Mouse (Mus musculus): Measurements from ENCODE around the gene Tspear. TPM values are rescaled to one million over a fixed set of nuclear protein-coding genes. Genes with fewer than 3 reads are reported as not detected.

The Tspear gene
- polyA plus RNA-seq, 1 experiment from 2014 or later: 1.5 TPM

GRCm38 (mm10) chr10:77912605-77913004 lies 226.2 kb downstream of the Tspear start:
- H3K27ac ChIP-seq (ENCODE audit: low read depth, low read length): no peak overlapping the region
- H3K9me3 ChIP-seq (ENCODE audit: control insufficient read depth, low read length): no peaks in the 10 kb centered on the region
- H3K4me1 ChIP-seq (ENCODE audit: control insufficient read depth, insufficient read depth, low read length): no peaks in the 10 kb centered on the region
- 74% methylated on average over 7 of the region's 7 CpGs for WGBS
- H3K27me3 ChIP-seq (ENCODE audit: control insufficient read depth, insufficient read depth, low read length): no peaks in the 10 kb centered on the region
- H3K9ac ChIP-seq (replicated peaks; ENCODE audit: low read depth, low read length): no peak overlapping the region
- ATAC-seq (ENCODE audit: low read depth): no peak
- H3K36me3 ChIP-seq (ENCODE audit: control insufficient read depth, insufficient read depth, low read length): no peaks in the 10 kb centered on the region
- no peak overlapping the region for H3K4me2 ChIP-seq (ENCODE audit: low read depth, low read length)
- no peak overlapping the region for H3K4me3 ChIP-seq (ENCODE audit: low read depth, low read length)

- H3K27me3 ChIP-seq (ENCODE audit: control insufficient read depth, insufficient read depth, low read length): no peaks in the 10 kb centered on the region
- no peaks in the 10 kb centered on the region for H3K4me1 ChIP-seq (ENCODE audit: control insufficient read depth, insufficient read depth, low read length)
- WGBS: 83% methylated on average over 4 of the region's 4 CpGs
- no peaks in the 10 kb centered on the region for H3K36me3 ChIP-seq (ENCODE audit: control insufficient read depth, insufficient read depth, low read length)
- H3K27ac ChIP-seq (ENCODE audit: low read depth, low read length): no peak overlapping the region
- no peak for ATAC-seq (ENCODE audit: low read depth)
- H3K4me2 ChIP-seq (ENCODE audit: low read depth, low read length): no peak overlapping the region
- no peak overlapping the region for H3K4me3 ChIP-seq (ENCODE audit: low read depth, low read length)
- no peak overlapping the region for H3K9ac ChIP-seq (replicated peaks; ENCODE audit: low read depth, low read length)
- H3K9me3 ChIP-seq (ENCODE audit: control insufficient read depth, low read length): no peaks in the 10 kb centered on the region
These were observed 226.9 kb downstream of the Tspear start for GRCm38 (mm10) chr10:77913292-77913691.

- Histone ChIP-seq H3K27me3 (ENCODE audit: control insufficient read depth, insufficient read depth, low read length) (no peaks in the 10 kb centered on the region), H3K4me1 (ENCODE audit: control insufficient read depth, insufficient read depth, low read length) (no peaks in the 10 kb centered on the region), H3K27ac (ENCODE audit: low read depth, low read length) (no peak overlapping the region), H3K36me3 (ENCODE audit: control insufficient read depth, insufficient read depth, low read length) (no peaks in the 10 kb centered on the region), H3K4me2 (ENCODE audit: low read depth, low read length) (no peak overlapping the region), H3K4me3 (ENCODE audit: low read depth, low read length) (no peak overlapping the region), H3K9me3 (ENCODE audit: control insufficient read depth, low read length) (no peaks in the 10 kb centered on the region), H3K9ac (replicated peaks; ENCODE audit: low read depth, low read length) (no peak overlapping the region)
- no peak for ATAC-seq (ENCODE audit: low read depth)
- 60% methylated on average over 8 of the region's 8 CpGs for WGBS
These were observed 230.4 kb downstream of the Tspear start for GRCm38 (mm10) chr10:77916636-77917335.

GRCm38 (mm10) chr10:77921009-77921408 lies 234.6 kb downstream of the Tspear start:
- no peak for ATAC-seq (ENCODE audit: low read depth)
- no peak overlapping the region for H3K4me2 ChIP-seq (ENCODE audit: low read depth, low read length)
- WGBS: 71% methylated on average over 5 of the region's 5 CpGs
- H3K27me3 ChIP-seq (ENCODE audit: control insufficient read depth, insufficient read depth, low read length): no peaks in the 10 kb centered on the region
- no peaks in the 10 kb centered on the region for H3K4me1 ChIP-seq (ENCODE audit: control insufficient read depth, insufficient read depth, low read length)
- no peak overlapping the region for H3K9ac ChIP-seq (replicated peaks; ENCODE audit: low read depth, low read length)
- H3K4me3 ChIP-seq (ENCODE audit: low read depth, low read length): no peak overlapping the region
- no peaks in the 10 kb centered on the region for H3K9me3 ChIP-seq (ENCODE audit: control insufficient read depth, low read length)
- no peaks in the 10 kb centered on the region for H3K36me3 ChIP-seq (ENCODE audit: control insufficient read depth, insufficient read depth, low read length)
- H3K27ac ChIP-seq (ENCODE audit: low read depth, low read length): no peak overlapping the region

GRCm38 (mm10) chr10:77922681-77923080 lies 236.3 kb downstream of the Tspear start:
- H3K27me3 ChIP-seq (ENCODE audit: control insufficient read depth, insufficient read depth, low read length): no peaks in the 10 kb centered on the region
- H3K9ac ChIP-seq (replicated peaks; ENCODE audit: low read depth, low read length): no peak overlapping the region
- H3K27ac ChIP-seq (ENCODE audit: low read depth, low read length): no peak overlapping the region
- no peak for ATAC-seq (ENCODE audit: low read depth)
- no peak overlapping the region for H3K4me2 ChIP-seq (ENCODE audit: low read depth, low read length)
- 59% methylated on average over 4 of the region's 4 CpGs for WGBS
- H3K9me3 ChIP-seq (ENCODE audit: control insufficient read depth, low read length): no peaks in the 10 kb centered on the region
- no peaks in the 10 kb centered on the region for H3K4me1 ChIP-seq (ENCODE audit: control insufficient read depth, insufficient read depth, low read length)
- H3K36me3 ChIP-seq (ENCODE audit: control insufficient read depth, insufficient read depth, low read length): no peaks in the 10 kb centered on the region
- H3K4me3 ChIP-seq (ENCODE audit: low read depth, low read length): no peak overlapping the region

- no peak overlapping the region for H3K27ac ChIP-seq (ENCODE audit: low read depth, low read length)
- no peak overlapping the region for H3K9ac ChIP-seq (replicated peaks; ENCODE audit: low read depth, low read length)
- H3K9me3 ChIP-seq (ENCODE audit: control insufficient read depth, low read length): no peaks in the 10 kb centered on the region
- WGBS: 49% methylated on average over 7 of the region's 7 CpGs
- ATAC-seq (ENCODE audit: low read depth): no peak
- no peak overlapping the region for H3K4me3 ChIP-seq (ENCODE audit: low read depth, low read length)
- no peaks in the 10 kb centered on the region for H3K4me1 ChIP-seq (ENCODE audit: control insufficient read depth, insufficient read depth, low read length)
- no peaks in the 10 kb centered on the region for H3K36me3 ChIP-seq (ENCODE audit: control insufficient read depth, insufficient read depth, low read length)
- no peak overlapping the region for H3K4me2 ChIP-seq (ENCODE audit: low read depth, low read length)
- H3K27me3 ChIP-seq (ENCODE audit: control insufficient read depth, insufficient read depth, low read length): no peaks in the 10 kb centered on the region
These were observed 239.8 kb downstream of the Tspear start for GRCm38 (mm10) chr10:77926140-77926539.

GRCm38 (mm10) chr10:77927375-77927774 lies 241.0 kb downstream of the Tspear start:
- ATAC-seq (ENCODE audit: low read depth): no peak
- H3K36me3 ChIP-seq (ENCODE audit: control insufficient read depth, insufficient read depth, low read length): no peaks in the 10 kb centered on the region
- H3K4me3 ChIP-seq (ENCODE audit: low read depth, low read length): no peak overlapping the region
- H3K4me2 ChIP-seq (ENCODE audit: low read depth, low read length): no peak overlapping the region
- no peak overlapping the region for H3K27ac ChIP-seq (ENCODE audit: low read depth, low read length)
- H3K9me3 ChIP-seq (ENCODE audit: control insufficient read depth, low read length): no peaks in the 10 kb centered on the region
- 90% methylated on average over 10 of the region's 10 CpGs for WGBS
- H3K4me1 ChIP-seq (ENCODE audit: control insufficient read depth, insufficient read depth, low read length): no peaks in the 10 kb centered on the region
- no peaks in the 10 kb centered on the region for H3K27me3 ChIP-seq (ENCODE audit: control insufficient read depth, insufficient read depth, low read length)
- H3K9ac ChIP-seq (replicated peaks; ENCODE audit: low read depth, low read length): no peak overlapping the region

MicroRNA genes within 50 kb of the gene (microRNA counts, 519-probe panel; counts per million panel counts)
- not detected for microRNA mmu-miR-1930

Small RNAs within 50 kb of the gene (microRNA-seq; reads per million reads assigned to microRNA genes)
- gene Mir1930: 12.5 reads per million, percentile 19 among the genes with 10 or more reads in this experiment

Other genes with a start within 250 kb of the Tspear start
- 39.8 and 46.5 TPM in 2 replicates for gene Fam207a, start 170.8 kb upstream of the Tspear start, polyA plus RNA-seq (2014; fragmentation: Nextera tagmentation; extraction: Ambion mirVana)
- gene Itgb2, start 156.3 kb upstream of the Tspear start, polyA plus RNA-seq (2014; fragmentation: Nextera tagmentation; extraction: Ambion mirVana): 0.44 and 1.2 TPM in 2 replicates
- 64.2 and 82.6 TPM in 2 replicates for gene Pttg1ip, start 104.8 kb upstream of the Tspear start, polyA plus RNA-seq (2014; fragmentation: Nextera tagmentation; extraction: Ambion mirVana)
- 214 and 240 TPM in 2 replicates for gene Sumo3, start 80.5 kb upstream of the Tspear start, polyA plus RNA-seq (2014; fragmentation: Nextera tagmentation; extraction: Ambion mirVana)
- gene Gm49325, start 80.4 kb upstream of the Tspear start, polyA plus RNA-seq (2014; fragmentation: Nextera tagmentation; extraction: Ambion mirVana): 2.7 TPM in 1 of 2 replicates, not detected in the other
- 44.0 and 57.3 TPM in 2 replicates for gene Ube2g2, start 64.3 kb upstream of the Tspear start, polyA plus RNA-seq (2014; fragmentation: Nextera tagmentation; extraction: Ambion mirVana)
- gene Gm19402, start 4.2 kb downstream of the Tspear start, polyA plus RNA-seq (2014; fragmentation: Nextera tagmentation; extraction: Ambion mirVana): not detected in 2 replicates
- gene Gm9508, start 10.7 kb downstream of the Tspear start, polyA plus RNA-seq (2014; fragmentation: Nextera tagmentation; extraction: Ambion mirVana): not detected in 2 replicates
- not detected in 2 replicates for gene Gm10272, start 20.1 kb downstream of the Tspear start, polyA plus RNA-seq (2014; fragmentation: Nextera tagmentation; extraction: Ambion mirVana)
- gene Gm10024, start 24.9 kb downstream of the Tspear start, polyA plus RNA-seq (2014; fragmentation: Nextera tagmentation; extraction: Ambion mirVana): not detected in 2 replicates
- gene Gm10142, start 29.2 kb downstream of the Tspear start, polyA plus RNA-seq (2014; fragmentation: Nextera tagmentation; extraction: Ambion mirVana): not detected in 2 replicates
- not detected in 2 replicates for gene Krtap12-1, start 34.0 kb downstream of the Tspear start, polyA plus RNA-seq (2014; fragmentation: Nextera tagmentation; extraction: Ambion mirVana)
- gene Gm10100, start 39.9 kb downstream of the Tspear start, polyA plus RNA-seq (2014; fragmentation: Nextera tagmentation; extraction: Ambion mirVana): not detected in 2 replicates
- gene Gm18596, start 56.1 kb downstream of the Tspear start, polyA plus RNA-seq (2014; fragmentation: Nextera tagmentation; extraction: Ambion mirVana): not detected in 2 replicates
- gene Gm9736, start 64.8 kb downstream of the Tspear start, polyA plus RNA-seq (2014; fragmentation: Nextera tagmentation; extraction: Ambion mirVana): not detected in 2 replicates
- gene Gm3233, start 73.1 kb downstream of the Tspear start, polyA plus RNA-seq (2014; fragmentation: Nextera tagmentation; extraction: Ambion mirVana): not detected in 2 replicates
- gene Gm3238, start 84.8 kb downstream of the Tspear start, polyA plus RNA-seq (2014; fragmentation: Nextera tagmentation; extraction: Ambion mirVana): not detected in 2 replicates
- not detected in 2 replicates for gene Gm7138, start 90.4 kb downstream of the Tspear start, polyA plus RNA-seq (2014; fragmentation: Nextera tagmentation; extraction: Ambion mirVana)
- gene Gm3250, start 96.0 kb downstream of the Tspear start, polyA plus RNA-seq (2014; fragmentation: Nextera tagmentation; extraction: Ambion mirVana): not detected in 2 replicates
- not detected in 2 replicates for gene Gm7137, start 101.6 kb downstream of the Tspear start, polyA plus RNA-seq (2014; fragmentation: Nextera tagmentation; extraction: Ambion mirVana)
- gene Gm9639, start 108.5 kb downstream of the Tspear start, polyA plus RNA-seq (2014; fragmentation: Nextera tagmentation; extraction: Ambion mirVana): not detected in 2 replicates
- not detected in 2 replicates for gene Gm19668, start 112.6 kb downstream of the Tspear start, polyA plus RNA-seq (2014; fragmentation: Nextera tagmentation; extraction: Ambion mirVana)
- not detected in 2 replicates for gene Gm9507, start 125.3 kb downstream of the Tspear start, polyA plus RNA-seq (2014; fragmentation: Nextera tagmentation; extraction: Ambion mirVana)
- not detected in 2 replicates for gene Gm2696, start 128.1 kb downstream of the Tspear start, polyA plus RNA-seq (2014; fragmentation: Nextera tagmentation; extraction: Ambion mirVana)
- gene Krtap10-4, start 140.5 kb downstream of the Tspear start, polyA plus RNA-seq (2014; fragmentation: Nextera tagmentation; extraction: Ambion mirVana): not detected in 2 replicates
- gene Krtap10-10, start 149.4 kb downstream of the Tspear start, polyA plus RNA-seq (2014; fragmentation: Nextera tagmentation; extraction: Ambion mirVana): not detected in 2 replicates
- gene Gm36176, start 160.2 kb downstream of the Tspear start, polyA plus RNA-seq (2014; fragmentation: Nextera tagmentation; extraction: Ambion mirVana): not detected in 2 replicates
- gene Gm10318, start 166.3 kb downstream of the Tspear start, polyA plus RNA-seq (2014; fragmentation: Nextera tagmentation; extraction: Ambion mirVana): 0.30 TPM in 1 of 2 replicates, not detected in the other
- gene Gm3285, start 175.4 kb downstream of the Tspear start, polyA plus RNA-seq (2014; fragmentation: Nextera tagmentation; extraction: Ambion mirVana): not detected in 2 replicates
- gene Lrrc3, start 216.0 kb downstream of the Tspear start, polyA plus RNA-seq (2014; fragmentation: Nextera tagmentation; extraction: Ambion mirVana): 17.4 and 20.6 TPM in 2 replicates